Mouse (Mus musculus): Measurements from ENCODE around the gene Olfr1223. TPM values are rescaled to one million over a fixed set of nuclear protein-coding genes. Genes with fewer than 3 reads are reported as not detected.

The Olfr1223 gene
- polyA plus RNA-seq, 1 experiment from 2014 or later = not detected

GRCm38 (mm10) chr2:89132954-89133353, 18.4 kb downstream of the Olfr1223 start, which contains the start of gene Olfr1222:
Gene Olfr1222, minus strand, starts transcription at chr2:89133054.
- no peaks in the 10 kb centered on the region for H3K27me3 ChIP-seq (ENCODE audit: control insufficient read depth, insufficient read depth, low read length)
- H3K4me2 ChIP-seq (replicated peaks; ENCODE audit: low read depth) = no peak within 1 kb of the TSS
- H3K27ac ChIP-seq (replicated peaks) = no peak within 1 kb of the TSS
- H3K9me3 ChIP-seq (ENCODE audit: control insufficient read depth, low read length) = no peaks in the 10 kb centered on the region
- H3K36me3 ChIP-seq (ENCODE audit: control insufficient read depth, insufficient read depth, low read length) = no peaks in the 10 kb centered on the region
- DNase-seq (ENCODE audit: low spot score) = no peak
- 60% methylated on average over 3 of the region's 3 CpGs for WGBS
- no peak for ATAC-seq (ENCODE audit: low FRiP score, low TSS enrichment)
- TF ChIP-seq CTCF (IDR thresholded peaks at IDR 0.05; ENCODE audit: low read depth) (no peak), EP300 (optimal IDR thresholded peaks at IDR 0.05) (no peak)
- H3K9ac ChIP-seq (ENCODE audit: low read length) = no peak within 1 kb of the TSS
- H3K4me1 ChIP-seq (replicated peaks; ENCODE audit: control insufficient read depth, insufficient read depth) = no peaks in the 10 kb centered on the region
- H3K4me3 ChIP-seq (ENCODE audit: low read depth, low read length) = no peak within 1 kb of the TSS

GRCm38 (mm10) chr2:89117183-89117582, 34.2 kb downstream of the Olfr1223 start, which contains the start of gene Olfr1221:
Gene Olfr1221, minus strand, starts transcription at chr2:89117283.
- Histone ChIP-seq H3K27me3 (ENCODE audit: control insufficient read depth, insufficient read depth, low read length) (no peaks in the 10 kb centered on the region), H3K36me3 (ENCODE audit: control insufficient read depth, insufficient read depth, low read length) (no peaks in the 10 kb centered on the region), H3K4me3 (ENCODE audit: low read depth, low read length) (no peak within 1 kb of the TSS), H3K9ac (ENCODE audit: low read length) (no peak within 1 kb of the TSS), H3K9me3 (ENCODE audit: control insufficient read depth, low read length) (no peaks in the 10 kb centered on the region), H3K4me1 (replicated peaks; ENCODE audit: control insufficient read depth, insufficient read depth) (no peaks in the 10 kb centered on the region), H3K27ac (replicated peaks) (no peak within 1 kb of the TSS), H3K4me2 (replicated peaks; ENCODE audit: low read depth) (no peak within 1 kb of the TSS)
- no peak for TF ChIP-seq EP300 (optimal IDR thresholded peaks at IDR 0.05)
- TF ChIP-seq CTCF (IDR thresholded peaks at IDR 0.05; ENCODE audit: low read depth) = no peak
- WGBS = 77% methylated on average over 2 of the region's 2 CpGs
- no peak for DNase-seq (ENCODE audit: low spot score)
- no peak for ATAC-seq (ENCODE audit: low FRiP score, low TSS enrichment)

DNA sequence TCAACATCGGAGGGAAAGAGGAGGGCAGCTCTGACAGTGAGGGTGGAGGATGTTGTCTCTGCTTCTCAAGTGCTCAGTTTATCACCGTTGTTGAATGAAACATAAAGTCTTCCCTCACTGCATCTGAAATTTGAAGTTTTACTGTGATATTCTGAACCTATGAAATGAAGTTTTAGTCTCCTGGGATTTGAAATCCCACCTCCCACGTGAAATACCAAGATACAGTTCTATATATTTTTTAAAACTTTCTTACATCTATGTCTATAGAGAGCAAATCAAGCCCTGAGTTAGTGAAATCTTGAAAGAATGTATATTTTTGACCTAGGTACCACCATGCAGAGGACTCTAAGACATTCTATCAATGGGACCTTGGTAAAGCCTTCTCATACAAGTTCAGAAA, 44.6 kb downstream of the Olfr1223 start, which contains the start of gene Olfr1220:
TSS of gene Olfr1220 (minus strand) at position 101 of the 400 bp plus-strand sequence.
- H3K9ac ChIP-seq (ENCODE audit: low read length) = no peak within 1 kb of the TSS
- whole genome bisulfite sequencing = 69% methylated on average over 3 of the region's 3 CpGs
- ATAC-seq (ENCODE audit: low FRiP score, low TSS enrichment) (no peak), DNase-seq (ENCODE audit: low spot score) (no peak)
- no peaks in the 10 kb centered on the region for H3K36me3 ChIP-seq (ENCODE audit: control insufficient read depth, insufficient read depth, low read length)
- H3K4me1 ChIP-seq (replicated peaks; ENCODE audit: control insufficient read depth, insufficient read depth) = no peaks in the 10 kb centered on the region
- H3K4me2 ChIP-seq (replicated peaks; ENCODE audit: low read depth) = no peak within 1 kb of the TSS
- H3K4me3 ChIP-seq (ENCODE audit: low read depth, low read length) = no peak within 1 kb of the TSS
- TF ChIP-seq EP300 (optimal IDR thresholded peaks at IDR 0.05) (no peak), CTCF (IDR thresholded peaks at IDR 0.05; ENCODE audit: low read depth) (no peak)
- H3K27ac ChIP-seq (replicated peaks) = no peak within 1 kb of the TSS
- no peaks in the 10 kb centered on the region for H3K27me3 ChIP-seq (ENCODE audit: control insufficient read depth, insufficient read depth, low read length)
- no peaks in the 10 kb centered on the region for H3K9me3 ChIP-seq (ENCODE audit: control insufficient read depth, low read length)

GRCm38 (mm10) chr2:89105651-89106050, 45.7 kb downstream of the Olfr1223 start:
- ATAC-seq (ENCODE audit: low FRiP score, low TSS enrichment) = no peak
- TF ChIP-seq EP300 (optimal IDR thresholded peaks at IDR 0.05) (no peak), CTCF (IDR thresholded peaks at IDR 0.05; ENCODE audit: low read depth) (no peak)
- Histone ChIP-seq H3K27ac (replicated peaks) (no peak overlapping the region), H3K4me2 (replicated peaks; ENCODE audit: low read depth) (no peak overlapping the region), H3K4me1 (replicated peaks; ENCODE audit: control insufficient read depth, insufficient read depth) (no peaks in the 10 kb centered on the region), H3K36me3 (ENCODE audit: control insufficient read depth, insufficient read depth, low read length) (no peaks in the 10 kb centered on the region), H3K27me3 (ENCODE audit: control insufficient read depth, insufficient read depth, low read length) (no peaks in the 10 kb centered on the region), H3K9me3 (ENCODE audit: control insufficient read depth, low read length) (no peaks in the 10 kb centered on the region), H3K4me3 (ENCODE audit: low read depth, low read length) (no peak overlapping the region), H3K9ac (ENCODE audit: low read length) (no peak overlapping the region)
- DNase-seq (ENCODE audit: low spot score) = no peak

- Histone ChIP-seq H3K36me3 (ENCODE audit: control insufficient read depth, insufficient read depth, low read length) (no peaks in the 10 kb centered on the region), H3K9me3 (ENCODE audit: control insufficient read depth, low read length) (no peaks in the 10 kb centered on the region), H3K27ac (replicated peaks) (no peak overlapping the region), H3K4me3 (ENCODE audit: low read depth, low read length) (no peak overlapping the region), H3K4me2 (replicated peaks; ENCODE audit: low read depth) (no peak overlapping the region), H3K4me1 (replicated peaks; ENCODE audit: control insufficient read depth, insufficient read depth) (no peaks in the 10 kb centered on the region), H3K27me3 (ENCODE audit: control insufficient read depth, insufficient read depth, low read length) (no peaks in the 10 kb centered on the region), H3K9ac (ENCODE audit: low read length) (no peak overlapping the region)
- DNase-seq (ENCODE audit: low spot score) (no peak), ATAC-seq (ENCODE audit: low FRiP score, low TSS enrichment) (no peak)
- TF ChIP-seq EP300 (optimal IDR thresholded peaks at IDR 0.05) (no peak), CTCF (IDR thresholded peaks at IDR 0.05; ENCODE audit: low read depth) (no peak)
- 94% methylated on average over 1 of the region's 1 CpGs for WGBS
These were observed 57.5 kb downstream of the Olfr1223 start for GRCm38 (mm10) chr2:89093848-89094247.

Other genes starting within 250 kb of the Olfr1223 start
- not detected in 2 replicates for gene Olfr1208, start 249.2 kb downstream of the Olfr1223 start, polyA plus RNA-seq (2015; fragmentation: Nextera tagmentation; extraction: Ambion mirVana)
- gene Olfr1209, start 236.4 kb downstream of the Olfr1223 start, polyA plus RNA-seq (2015; fragmentation: Nextera tagmentation; extraction: Ambion mirVana) = not detected in 2 replicates
- gene Olfr1211, start 213.4 kb downstream of the Olfr1223 start, polyA plus RNA-seq (2015; fragmentation: Nextera tagmentation; extraction: Ambion mirVana) = not detected in 2 replicates
- gene Olfr1212, start 197.6 kb downstream of the Olfr1223 start, polyA plus RNA-seq (2015; fragmentation: Nextera tagmentation; extraction: Ambion mirVana) = not detected in 2 replicates
- not detected in 2 replicates for gene Gm13762, start 171.3 kb downstream of the Olfr1223 start, polyA plus RNA-seq (2015; fragmentation: Nextera tagmentation; extraction: Ambion mirVana)
- not detected in 2 replicates for gene Olfr1214, start 158.9 kb downstream of the Olfr1223 start, polyA plus RNA-seq (2015; fragmentation: Nextera tagmentation; extraction: Ambion mirVana)
- gene Olfr1215, start 144.6 kb downstream of the Olfr1223 start, polyA plus RNA-seq (2015; fragmentation: Nextera tagmentation; extraction: Ambion mirVana) = not detected in 2 replicates
- gene Olfr1216, start 133.2 kb downstream of the Olfr1223 start, polyA plus RNA-seq (2015; fragmentation: Nextera tagmentation; extraction: Ambion mirVana) = not detected in 2 replicates
- not detected in 2 replicates for gene Olfr1217, start 119.5 kb downstream of the Olfr1223 start, polyA plus RNA-seq (2015; fragmentation: Nextera tagmentation; extraction: Ambion mirVana)
- not detected in 2 replicates for gene Olfr1218, start 90.4 kb downstream of the Olfr1223 start, polyA plus RNA-seq (2015; fragmentation: Nextera tagmentation; extraction: Ambion mirVana)
- gene Olfr1219, start 68.0 kb downstream of the Olfr1223 start, polyA plus RNA-seq (2015; fragmentation: Nextera tagmentation; extraction: Ambion mirVana) = not detected in 2 replicates
- not detected in 2 replicates for gene Olfr1220, start 44.7 kb downstream of the Olfr1223 start, polyA plus RNA-seq (2015; fragmentation: Nextera tagmentation; extraction: Ambion mirVana)
- 0.04 TPM in 1 of 2 replicates, not detected in the other for gene Olfr1221, start 34.3 kb downstream of the Olfr1223 start, polyA plus RNA-seq (2015; fragmentation: Nextera tagmentation; extraction: Ambion mirVana)
- not detected in 2 replicates for gene Olfr1222, start 18.5 kb downstream of the Olfr1223 start, polyA plus RNA-seq (2015; fragmentation: Nextera tagmentation; extraction: Ambion mirVana)
- not detected in 2 replicates for gene Olfr1224-ps1, start 12.5 kb upstream of the Olfr1223 start, polyA plus RNA-seq (2015; fragmentation: Nextera tagmentation; extraction: Ambion mirVana)
- gene Olfr1225, start 23.1 kb upstream of the Olfr1223 start, polyA plus RNA-seq (2015; fragmentation: Nextera tagmentation; extraction: Ambion mirVana) = not detected in 2 replicates
- 0.01 TPM in 1 of 2 replicates, not detected in the other for gene Olfr1226, start 48.5 kb upstream of the Olfr1223 start, polyA plus RNA-seq (2015; fragmentation: Nextera tagmentation; extraction: Ambion mirVana)
- not detected in 2 replicates for gene Olfr1228, start 102.5 kb upstream of the Olfr1223 start, polyA plus RNA-seq (2015; fragmentation: Nextera tagmentation; extraction: Ambion mirVana)
- gene Olfr1229, start 136.5 kb upstream of the Olfr1223 start, polyA plus RNA-seq (2015; fragmentation: Nextera tagmentation; extraction: Ambion mirVana) = not detected in 2 replicates
- gene Olfr1230, start 145.7 kb upstream of the Olfr1223 start, polyA plus RNA-seq (2015; fragmentation: Nextera tagmentation; extraction: Ambion mirVana) = not detected in 2 replicates
- gene Olfr1231, start 155.5 kb upstream of the Olfr1223 start, polyA plus RNA-seq (2015; fragmentation: Nextera tagmentation; extraction: Ambion mirVana) = 0.02 TPM in 1 of 2 replicates, not detected in the other
- gene Olfr1232, start 178.1 kb upstream of the Olfr1223 start, polyA plus RNA-seq (2015; fragmentation: Nextera tagmentation; extraction: Ambion mirVana) = not detected in 2 replicates
- 0.02 TPM in 1 of 2 replicates, not detected in the other for gene Olfr1233, start 190.8 kb upstream of the Olfr1223 start, polyA plus RNA-seq (2015; fragmentation: Nextera tagmentation; extraction: Ambion mirVana)
- not detected in 2 replicates for gene Olfr1234, start 213.3 kb upstream of the Olfr1223 start, polyA plus RNA-seq (2015; fragmentation: Nextera tagmentation; extraction: Ambion mirVana)